Mouse (Mus musculus): Measurements from ENCODE around the gene Tyw1.

- 0 out of 2 replicates have a peak, but pooled peaks have one; percentile 4 for TF ChIP-seq CTCF (IDR thresholded peaks at IDR 0.05; ENCODE audit: borderline replicate concordance, insufficient read depth, low read depth, low read length)
- TF ChIP-seq POLR2A (IDR thresholded peaks at IDR 0.05; ENCODE audit: borderline replicate concordance, insufficient read depth, low read length), result no peak
Observed at GRCm38 (mm10) chr5:130310077-130310476, 54.7 kb downstream of the Tyw1 start.

Measured in cerebellum, adult 2 months (tissue).